Mouse (Mus musculus) left cerebral cortex, adult 2 months (tissue): Measurements from ENCODE around the gene Rchy1. TPM values are rescaled to one million over a fixed set of nuclear protein-coding genes. Genes with fewer than 3 reads are reported as not detected.
A peak's percentile ranks its signal among the peaks of the same experiment; 100 is the strongest.

Source experiments
- DNase-seq, 2 experiments: peaks; one replicate each; pipeline ENCODE4 v3.0.0; 2021 to 2022; ENCODE audit warnings: low spot score in 2 of 2, mixed read lengths in 1 of 2; ENCODE audit errors: extremely low spot score in 1 of 2
- H3K27ac ChIP-seq: fragments of 200-600 bp; 2 replicates; pipeline ENCODE4 v1.8.1; 2022
- H3K4me3 ChIP-seq: fragments of 200-600 bp; 2 replicates; pipeline ENCODE4 v1.8.1; 2022
- CTCF ChIP-seq: fragments of 200-600 bp; IDR thresholded peaks from 2 replicates; pipeline ENCODE4 v1.8.1; 2022; ENCODE audit warnings: antibody characterized with exemption, mild to moderate bottlenecking, moderate library complexity
- intact Hi-C: fragments of 180-260 bp; cut with DNase I; formaldehyde crosslinking; loops from one replicate; pipeline ENCODE4 v1.15.1; 2025
- long read RNA-seq, 2 experiments: library from polyadenylated mRNA; stranded (forward); transcript quantifications; one replicate each; pipeline ENCODE4 v2.0.0; 2021; ENCODE audit warnings: borderline mapping rate in 2 of 2
- total RNA-seq, 2 experiments: library from RNA; stranded (reverse); gene quantifications; 2 replicates each; pipeline ENCODE4 v1.2.3; 2021

Rchy1 gene
- total RNA-seq = 10 to 100 TPM; 37.3 to 38.1 TPM
- long read RNA-seq, experiment 1, transcript Rchy1-201 (9 exons, 1,967 nt) = major isoform, 11 of 15 reads
- long read RNA-seq, experiment 1, partial matches to known transcripts = 2 of 15 reads
- long read RNA-seq, experiment 1, other reads (novel, unspliced or antisense) = 0 of 15 reads
- long read RNA-seq, experiment 2, transcript Rchy1-205 (1 exons, 1,046 nt) = major isoform, 5 of 11 reads
- long read RNA-seq, experiment 2, transcript Rchy1-201 (9 exons, 1,967 nt) = major isoform, 5 of 11 reads
- long read RNA-seq, experiment 2, partial matches to known transcripts = 0 of 11 reads
- long read RNA-seq, experiment 2, other reads (novel, unspliced or antisense) = 1 of 11 reads

DNA sequence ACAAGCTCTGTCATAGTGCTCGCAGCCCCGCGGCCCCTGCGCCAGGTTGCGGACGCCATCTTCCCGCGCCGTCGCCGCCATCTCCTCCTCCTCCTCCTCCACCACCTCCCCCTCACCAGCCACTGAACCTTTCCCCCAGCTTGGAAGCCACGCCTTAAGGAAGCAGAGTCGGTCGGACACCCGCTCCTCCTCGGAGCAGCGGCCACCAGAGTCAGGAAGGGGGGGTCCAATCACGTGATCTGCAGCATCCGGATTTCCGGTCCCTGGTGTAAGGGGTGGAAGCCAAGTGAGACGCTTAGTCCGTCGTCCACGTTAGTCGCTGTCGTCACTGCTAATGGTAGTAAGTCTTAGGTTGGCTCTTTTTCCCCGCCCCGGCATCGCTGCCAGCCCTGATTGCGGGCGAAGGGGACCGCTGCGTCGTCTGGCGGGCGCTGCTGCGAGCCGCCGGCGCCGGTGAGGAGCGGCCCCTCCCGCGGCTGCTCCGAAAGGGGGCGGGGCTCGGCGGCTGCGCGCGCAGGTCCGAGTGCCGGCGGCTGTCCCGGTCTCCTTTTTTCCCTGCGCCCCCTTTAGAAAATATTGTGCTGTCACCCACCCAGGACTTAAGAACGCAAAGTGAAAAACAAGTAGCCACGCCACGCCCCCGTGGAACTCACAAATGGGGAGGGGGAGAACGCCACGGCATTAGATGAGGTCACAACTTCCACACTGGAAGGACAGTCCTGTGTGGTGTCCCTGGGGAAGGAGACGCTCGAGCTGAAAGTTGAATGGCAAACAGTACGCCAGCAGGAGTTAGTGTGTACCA, at the start of gene Rchy1:
Gene Rchy1 (minus strand): TSS at position 430 of the 802 bp plus-strand sequence.
- Histone ChIP-seq H3K4me3 (peak within 1 kb of the TSS; percentile 97), H3K27ac (peak within 1 kb of the TSS; percentile 97)
- DNase-seq = peak; percentile 88 to 89
- intact Hi-C loops = loop anchor here (1.0 to 5.0 kb wide), 4 partner anchors 31 to 174 kb away; partner anchors contain the start of genes Cdkl2 and Uso1
- no peak; the same call in 1 of the 2 replicates for TF ChIP-seq CTCF

- intact Hi-C loops = no loop called here
- Histone ChIP-seq H3K4me3 (no peak overlapping the region), H3K27ac (no peak overlapping the region)
- DNase-seq = no peak
- TF ChIP-seq CTCF = no peak
Measured at GRCm38 (mm10) chr5:92011756-92012155, 48.9 kb upstream of the Rchy1 start.

- no peak for DNase-seq
- Histone ChIP-seq H3K4me3 (no peak overlapping the region), H3K27ac (no peak overlapping the region)
- intact Hi-C loops = no loop called here
- TF ChIP-seq CTCF = no peak
Measured at GRCm38 (mm10) chr5:92009827-92010226, 47.0 kb upstream of the Rchy1 start.

GRCm38 (mm10) chr5:92003011-92003410, 40.1 kb upstream of the Rchy1 start:
- TF ChIP-seq CTCF = peak; percentile 65
- no peak for DNase-seq

GRCm38 (mm10) chr5:92000770-92001169, 37.9 kb upstream of the Rchy1 start:
- Histone ChIP-seq H3K27ac (no peak overlapping the region), H3K4me3 (no peak overlapping the region)
- no peak for TF ChIP-seq CTCF
- DNase-seq = no peak
- intact Hi-C loops = loop anchor here (5.0 kb wide), 1 partner anchor 1048 kb away; no protein-coding TSS in a partner anchor

More at GRCm38 (mm10) chr5:92003011-92003410, 40.1 kb upstream of the Rchy1 start:
- H3K27ac ChIP-seq = no peak overlapping the region
- H3K4me3 ChIP-seq = no peak overlapping the region
- intact Hi-C loops = loop anchor here (2.0 to 5.0 kb wide), 2 partner anchors 486 to 1051 kb away; partner anchors contain the start of gene Parm1

GRCm38 (mm10) chr5:91994546-91994945, 31.7 kb upstream of the Rchy1 start:
- Histone ChIP-seq H3K27ac (peak overlapping the region; percentile 9; the same call in 1 of the 2 replicates), H3K4me3 (peak overlapping the region; percentile 10; the same call in 1 of the 2 replicates)
- no peak; the same call in 1 of the 2 replicates for TF ChIP-seq CTCF
- intact Hi-C loops = loop anchor here (1.0 to 10.0 kb wide), 2 partner anchors 31 to 340 kb away; partner anchors contain the start of gene Rchy1
- peak; percentile 25 to 46 for DNase-seq

- intact Hi-C loops = loop anchor here (10.0 kb wide), 1 partner anchor 338 kb away; no protein-coding TSS in a partner anchor
- Histone ChIP-seq H3K4me3 (no peak overlapping the region), H3K27ac (no peak overlapping the region)
- DNase-seq = no peak
- no peak for TF ChIP-seq CTCF
Measured at GRCm38 (mm10) chr5:91993061-91993460, 30.2 kb upstream of the Rchy1 start.

DNA sequence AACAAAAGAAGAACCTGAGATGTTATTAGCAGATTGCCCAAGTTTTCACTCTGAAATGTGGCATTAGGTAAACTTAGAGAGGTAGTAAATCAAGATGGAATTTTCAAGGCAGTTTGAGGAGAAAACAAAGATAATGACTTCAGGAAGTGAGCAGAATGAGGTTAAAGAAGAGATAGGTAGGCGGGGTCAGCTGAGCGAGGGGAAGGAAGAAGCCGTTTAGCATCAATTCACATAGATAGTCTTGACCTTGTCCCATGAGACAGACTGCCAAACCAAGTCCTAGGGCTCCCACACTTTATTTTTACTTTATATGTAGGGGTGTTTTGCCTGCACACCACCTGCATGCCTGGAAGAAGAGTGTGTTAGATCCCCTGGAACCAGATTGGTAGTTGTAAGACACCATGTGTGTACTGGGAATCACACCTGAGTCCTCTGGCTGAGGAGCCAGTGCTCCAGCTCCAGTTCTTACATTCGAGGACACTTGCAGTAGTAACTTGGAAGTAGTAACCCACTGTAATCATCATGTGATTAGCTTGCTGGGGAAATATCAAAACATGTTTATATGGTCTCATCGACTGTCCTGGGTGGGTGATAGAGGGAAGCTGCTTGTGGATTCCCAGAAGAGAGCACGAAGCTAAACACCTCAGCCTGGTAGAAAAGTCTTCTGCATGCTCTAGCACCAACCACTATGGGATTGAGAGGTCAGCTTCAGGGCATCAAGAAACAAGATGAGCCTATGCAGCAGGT, 28.5 kb upstream of the Rchy1 start:
- no peak for DNase-seq
- intact Hi-C loops = loop anchor here (10.0 kb wide), 1 partner anchor 337 kb away; no protein-coding TSS in a partner anchor
- TF ChIP-seq CTCF = no peak
- Histone ChIP-seq H3K27ac (no peak overlapping the region), H3K4me3 (no peak overlapping the region)

DNA sequence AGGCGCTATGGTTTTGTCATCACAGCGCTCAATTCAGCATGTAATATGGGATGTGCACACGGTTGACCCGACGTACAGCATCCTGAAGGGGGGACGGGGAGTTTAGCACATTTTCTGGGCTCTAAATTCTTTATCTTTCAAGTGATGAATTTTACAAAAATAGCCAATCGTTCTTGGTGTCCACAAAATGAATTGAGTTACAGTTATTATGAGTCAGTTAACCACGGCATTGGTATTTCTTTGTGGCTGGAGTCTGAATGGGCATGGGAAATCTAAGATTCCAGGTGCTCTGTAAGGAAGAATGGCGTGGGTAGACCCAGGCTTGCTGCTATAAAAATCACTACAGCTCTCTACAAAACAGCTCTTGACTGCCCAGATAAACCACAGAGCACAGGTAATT, 26.4 kb upstream of the Rchy1 start:
- H3K4me3 ChIP-seq = no peak overlapping the region
- no peak for TF ChIP-seq CTCF
- no peak for DNase-seq
- intact Hi-C loops = no loop called here
- H3K27ac ChIP-seq = no peak overlapping the region

DNA sequence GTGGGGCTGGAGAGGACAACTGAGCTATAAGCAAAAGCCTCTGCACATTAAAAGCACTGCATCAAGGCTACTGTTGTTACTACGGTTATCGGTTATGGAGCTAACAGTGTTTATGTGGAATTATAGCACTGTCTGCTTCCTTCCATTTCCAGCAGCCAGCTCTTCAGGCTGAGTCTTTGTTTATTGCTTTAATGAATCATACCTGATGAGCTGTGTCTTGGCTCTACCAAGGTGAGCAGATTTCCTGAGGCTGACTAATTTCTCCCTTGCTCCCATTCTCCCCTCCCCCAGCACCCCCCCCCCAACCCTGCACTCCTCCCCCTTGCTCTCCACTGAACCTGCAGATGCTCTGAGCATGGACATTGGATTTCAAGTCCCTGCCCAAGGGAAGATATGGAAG, 24.9 kb upstream of the Rchy1 start:
- intact Hi-C loops = no loop called here
- TF ChIP-seq CTCF = no peak
- no peak for DNase-seq
- Histone ChIP-seq H3K4me3 (no peak overlapping the region), H3K27ac (no peak overlapping the region)

GRCm38 (mm10) chr5:91987236-91987635, 24.4 kb upstream of the Rchy1 start, which contains the start of gene Odaph:
Gene Odaph (plus strand): TSS chr5:91987475.
- Histone ChIP-seq H3K27ac (no peak within 1 kb of the TSS), H3K4me3 (no peak within 1 kb of the TSS)
- DNase-seq = no peak
- intact Hi-C loops = no loop called here
- no peak for TF ChIP-seq CTCF
